Comparison of ENCODE assay signal across 11 mouse cellular contexts in genomic region chr16:44660996-44661876, GRCm38 (mm10).
A peak's percentile ranks its signal among the peaks of the same experiment; 100 is the strongest.
DNase-seq lines count a peak whose midpoint lies in the region; ATAC-seq and TF ChIP-seq lines count a peak whose summit lies in the region.
"Had no signal": no experiment of that assay in that cellular context is flagged by ENCODE, and none has a peak within 500 bp of the region (broad histone marks: within the 10 kb centered on the region; RNA-seq: fewer than 3 reads in every experiment).

No protein-coding gene starts in this region.

- H3K27ac ChIP-seq in embryonic facial prominence, embryonic 10.5 days (replicated peaks): peak overlapping the region; percentile 74
- H3K27ac ChIP-seq in forebrain, embryonic 13.5 days: peak overlapping the region; percentile 83
- peak overlapping the region; percentile 53 for H3K27ac ChIP-seq in limb, embryonic 12.5 days
- peak overlapping the region; percentile 50 for H3K27ac ChIP-seq in neural tube, embryonic 13.5 days (replicated peaks)
- H3K27ac ChIP-seq in kidney, adult 2 months (ENCODE audit: insufficient read depth, low read depth, low read length): no peak overlapping the region
- H3K27ac ChIP-seq: kidney, embryonic 15.5 days had no signal

- WGBS in embryonic facial prominence, embryonic 10.5 days: 44% methylated on average over 4 of the region's 4 CpGs
- WGBS in forebrain, embryonic 13.5 days: 6% methylated on average over 4 of the region's 4 CpGs
- 69% methylated on average over 4 of the region's 4 CpGs for WGBS in limb, embryonic 12.5 days
- WGBS in neural tube, embryonic 13.5 days: 15% methylated on average over 4 of the region's 4 CpGs
- WGBS in kidney, adult 2 months: 61% methylated on average over 4 of the region's 4 CpGs

- TF ChIP-seq POLR2A in kidney, adult 2 months (IDR thresholded peaks at IDR 0.05; ENCODE audit: low read depth, low read length): no peak

- peaks cover 18% of the 10 kb centered on the region for H3K27me3 ChIP-seq in embryonic facial prominence, embryonic 10.5 days (replicated peaks; ENCODE audit: low read depth, poor library complexity, severe bottlenecking)
- H3K27me3 ChIP-seq in forebrain, embryonic 13.5 days: 0 out of 2 replicates have a peak, but pooled peaks cover 2% of the 10 kb centered on the region
- H3K27me3 ChIP-seq in limb, embryonic 12.5 days: no peaks in the 10 kb centered on the region
- no peaks in the 10 kb centered on the region for H3K27me3 ChIP-seq in neural tube, embryonic 13.5 days
- no peaks in the 10 kb centered on the region for H3K27me3 ChIP-seq in kidney, adult 2 months (replicated peaks; ENCODE audit: control insufficient read depth, insufficient read depth, low read length)
- H3K27me3 ChIP-seq: kidney, embryonic 15.5 days had no signal

- peak; percentile 92 for ATAC-seq in forebrain, embryonic 13.5 days
- ATAC-seq in limb, embryonic 12.5 days (ENCODE audit: insufficient number of reproducible peaks, insufficient read depth, low FRiP score, low TSS enrichment, low read depth): no peak
- peak; percentile 54 for ATAC-seq in neural tube, embryonic 13.5 days (ENCODE audit: low read depth)
- no peak for ATAC-seq in monocyte, adult 5-6 weeks (replicated peaks; ENCODE audit: insufficient number of reproducible peaks, low FRiP score, low TSS enrichment, poor library complexity, severe bottlenecking)
- ATAC-seq: lung, postnatal 0 days had no signal

- peak; percentile 55 for DNase-seq in embryonic facial prominence, embryonic 10.5 days (ENCODE audit: low spot score)
- DNase-seq in layer of hippocampus, adult 9-11 months: no peak
- no peak for DNase-seq in kidney, adult 2 months
- DNase-seq: heart, postnatal 14 days; thymus, postnatal 14 days had no signal

- H3K4me1 ChIP-seq in embryonic facial prominence, embryonic 10.5 days: peaks cover 28% of the 10 kb centered on the region
- H3K4me1 ChIP-seq in forebrain, embryonic 13.5 days: peaks cover 56% of the 10 kb centered on the region
- H3K4me1 ChIP-seq in limb, embryonic 12.5 days (replicated peaks): peaks cover 44% of the 10 kb centered on the region
- peaks cover 46% of the 10 kb centered on the region for H3K4me1 ChIP-seq in neural tube, embryonic 13.5 days (replicated peaks)
- peaks cover 2% of the 10 kb centered on the region for H3K4me1 ChIP-seq in kidney, adult 2 months (ENCODE audit: control insufficient read depth, insufficient read depth, low read length)

- no peak for TF ChIP-seq CTCF in kidney, adult 2 months (conservative IDR thresholded peaks at IDR 0.05; ENCODE audit: insufficient read depth, insufficient read length, low read depth, low read length)

- no peaks in the 10 kb centered on the region for H3K36me3 ChIP-seq in embryonic facial prominence, embryonic 10.5 days (replicated peaks)
- no peaks in the 10 kb centered on the region for H3K36me3 ChIP-seq in forebrain, embryonic 13.5 days (ENCODE audit: poor library complexity, severe bottlenecking)
- H3K36me3 ChIP-seq in limb, embryonic 12.5 days: no peaks in the 10 kb centered on the region
- no peaks in the 10 kb centered on the region for H3K36me3 ChIP-seq in neural tube, embryonic 13.5 days
- H3K36me3 ChIP-seq in kidney, adult 2 months (ENCODE audit: control insufficient read depth, insufficient read depth, low read length): no peaks in the 10 kb centered on the region
- H3K36me3 ChIP-seq: kidney, embryonic 15.5 days had no signal

- no peak overlapping the region for H3K4me3 ChIP-seq in embryonic facial prominence, embryonic 10.5 days
- H3K4me3 ChIP-seq in forebrain, embryonic 13.5 days: no peak overlapping the region
- no peak overlapping the region for H3K4me3 ChIP-seq in limb, embryonic 12.5 days (replicated peaks)
- H3K4me3 ChIP-seq in neural tube, embryonic 13.5 days: no peak overlapping the region
- no peak overlapping the region for H3K4me3 ChIP-seq in kidney, adult 2 months (ENCODE audit: insufficient read depth, low read depth, low read length)
- H3K4me3 ChIP-seq: kidney, embryonic 15.5 days had no signal

- peak overlapping the region; percentile 23 for H3K4me2 ChIP-seq in forebrain, embryonic 13.5 days
- H3K4me2 ChIP-seq in limb, embryonic 12.5 days: no peak overlapping the region
- H3K4me2 ChIP-seq in neural tube, embryonic 13.5 days: no peak overlapping the region
- H3K4me2 ChIP-seq: kidney, embryonic 15.5 days had no signal

- H3K9ac ChIP-seq in forebrain, embryonic 13.5 days: no peak overlapping the region
- no peak overlapping the region for H3K9ac ChIP-seq in limb, embryonic 12.5 days (replicated peaks)
- H3K9ac ChIP-seq in neural tube, embryonic 13.5 days: no peak overlapping the region
- H3K9ac ChIP-seq: kidney, embryonic 15.5 days had no signal

- no peaks in the 10 kb centered on the region for H3K9me3 ChIP-seq in embryonic facial prominence, embryonic 10.5 days
- H3K9me3 ChIP-seq in forebrain, embryonic 13.5 days (replicated peaks): no peaks in the 10 kb centered on the region
- H3K9me3 ChIP-seq in limb, embryonic 12.5 days: 0 out of 2 replicates have a peak, but pooled peaks cover 2% of the 10 kb centered on the region
- no peaks in the 10 kb centered on the region for H3K9me3 ChIP-seq in neural tube, embryonic 13.5 days
- H3K9me3 ChIP-seq: kidney, embryonic 15.5 days had no signal

Comparison
In these comparisons a context has a peak if more than half of its experiments do, and no peak if none do; other contexts are left out.
1. ATAC-seq: peak in forebrain, embryonic 13.5 days (single experiment) and neural tube, embryonic 13.5 days (single experiment); none in limb, embryonic 12.5 days (single experiment) and monocyte, adult 5-6 weeks (single experiment).